Mouse (Mus musculus): ENCODE data around the gene Cdca3. TPM values are rescaled to one million over a fixed set of nuclear protein-coding genes. Genes with fewer than 3 reads are reported as not detected.

The Cdca3 gene
- total RNA-seq, 2 experiments from 2014 or later, result 1.5 to 1.8 TPM

GRCm38 (mm10) chr6:124860511-124860910 is 31.2 kb downstream of the Cdca3 start:
- intact Hi-C loops (cut with DNase I), result loop anchor here (1.0 to 5.0 kb wide), 2 partner anchors 44 to 93 kb away; partner anchors contain the start of gene Eno2
- peak; percentile 26 to 30 for DNase-seq (ENCODE audit: low spot score in 2 of 2)

GRCm38 (mm10) chr6:124861266-124861665 is 31.9 kb downstream of the Cdca3 start:
- peak; percentile 42 to 43 for DNase-seq (ENCODE audit: low spot score in 2 of 2)
- intact Hi-C loops (cut with DNase I), result loop anchor here (5.0 kb wide), 1 partner anchor 94 kb away; the partner anchor contains the start of gene Eno2

- intact Hi-C loops (cut with DNase I), result loop anchor here (5.0 kb wide), 1 partner anchor 95 kb away; the partner anchor contains the start of gene Eno2
- no peak for DNase-seq (ENCODE audit: low spot score in 2 of 2)
Measured at GRCm38 (mm10) chr6:124861802-124862201, 32.5 kb downstream of the Cdca3 start.

GRCm38 (mm10) chr6:124862406-124863124 is 33.2 kb downstream of the Cdca3 start:
- DNase-seq (ENCODE audit: low spot score in 2 of 2), result peak; percentile 40 to 43
- intact Hi-C loops (cut with DNase I), result loop anchor here (5.0 kb wide), 1 partner anchor 95 kb away; the partner anchor contains the start of gene Eno2

GRCm38 (mm10) chr6:124863125-124863657 is 33.8 kb downstream of the Cdca3 start:
- intact Hi-C loops (cut with DNase I), result loop anchor here (5.0 kb wide), 1 partner anchor 96 kb away; the partner anchor contains the start of gene Eno2
- peak in 1 of 2 experiments; percentile 17 for DNase-seq (ENCODE audit: low spot score in 2 of 2)

- intact Hi-C loops (cut with DNase I), result loop anchor here (2.0 to 5.0 kb wide), 2 partner anchors 96 to 133 kb away; partner anchors contain the start of genes Eno2 and Pianp
- peak; percentile 72 to 78 for DNase-seq (ENCODE audit: low spot score in 2 of 2)
Measured at GRCm38 (mm10) chr6:124863658-124864298, 34.4 kb downstream of the Cdca3 start, which contains the start of gene Gpr162. Gene Gpr162 (minus strand): TSS chr6:124863983.

GRCm38 (mm10) chr6:124865766-124866362 is 36.5 kb downstream of the Cdca3 start:
- DNase-seq (ENCODE audit: low spot score in 2 of 2), result no peak
- intact Hi-C loops (cut with DNase I), result loop anchor here (2.0 kb wide), 1 partner anchor 131 kb away; the partner anchor contains the start of gene Pianp

- intact Hi-C loops (cut with DNase I), result no loop called here
- DNase-seq (ENCODE audit: low spot score in 2 of 2), result no peak
Measured at GRCm38 (mm10) chr6:124866560-124866959, 37.2 kb downstream of the Cdca3 start.

- intact Hi-C loops (cut with DNase I), result no loop called here
- no peak for DNase-seq (ENCODE audit: low spot score in 2 of 2)
Measured at GRCm38 (mm10) chr6:124874348-124874747, 45.0 kb downstream of the Cdca3 start.

- intact Hi-C loops (cut with DNase I), result no loop called here
- no peak for DNase-seq (ENCODE audit: low spot score in 2 of 2)
Measured at GRCm38 (mm10) chr6:124879390-124879789, 50.0 kb downstream of the Cdca3 start.

GRCm38 (mm10) chr6:124881821-124882220 is 52.5 kb downstream of the Cdca3 start:
- DNase-seq (ENCODE audit: low spot score in 2 of 2), result no peak
- intact Hi-C loops (cut with DNase I), result no loop called here

Other genes with a start within 250 kb of the Cdca3 start
- gene C1s2, start 193.5 kb upstream of the Cdca3 start, total RNA-seq (2021), result under 1 TPM in 1 of 2 experiments, not detected in 1; 0.32 TPM
- 10 to 100 TPM; 20.9 to 23.0 TPM for gene Lpcat3, start 166.5 kb upstream of the Cdca3 start, total RNA-seq (2021)
- 10 to 100 TPM; 41.8 to 45.9 TPM for gene Emg1, start 117.4 kb upstream of the Cdca3 start, total RNA-seq (2021)
- 100 to 1,000 TPM; 113 to 127 TPM for gene Phb2, start 117.2 kb upstream of the Cdca3 start, total RNA-seq (2021)
- gene Ptpn6, start 90.8 kb upstream of the Cdca3 start, total RNA-seq (2021), result 1 to 10 TPM; 3.7 to 6.6 TPM
- gene Grcc10, start 88.2 kb upstream of the Cdca3 start, total RNA-seq (2021), result 100 to 1,000 TPM; 285 to 313 TPM
- gene Gm45234, start 73.5 kb upstream of the Cdca3 start, total RNA-seq (2021), result not detected
- gene Atn1, start 73.0 kb upstream of the Cdca3 start, total RNA-seq (2021), result 100 to 1,000 TPM; 162 to 175 TPM
- gene Eno2, start 59.9 kb upstream of the Cdca3 start, total RNA-seq (2021), result 1,000 to 10,000 TPM; 1,042 to 1,110 TPM
- 1 to 10 TPM; 1.7 to 1.8 TPM for gene Lrrc23, start 49.8 kb upstream of the Cdca3 start, total RNA-seq (2021)
- 1 to 10 TPM; 4.9 TPM for gene Spsb2, start 20.9 kb upstream of the Cdca3 start, total RNA-seq (2021)
- gene Tpi1, start 15.3 kb upstream of the Cdca3 start, total RNA-seq (2021), result 100 to 1,000 TPM; 736 to 850 TPM
- gene Usp5, start 63 bp upstream of the Cdca3 start, total RNA-seq (2021), result 100 to 1,000 TPM; 191 to 199 TPM
- under 1 TPM in 1 of 2 experiments, not detected in 1; 0.30 TPM for gene Gnb3, start 10.7 kb downstream of the Cdca3 start, total RNA-seq (2021)
- 10 to 100 TPM; 12.6 to 37.2 TPM for gene P3h3, start 28.2 kb downstream of the Cdca3 start, total RNA-seq (2021)
- 100 to 1,000 TPM; 218 to 235 TPM for gene Gpr162, start 34.4 kb downstream of the Cdca3 start, total RNA-seq (2021)
- 1 to 10 TPM; 5.4 to 5.8 TPM for gene Cd4, start 58.7 kb downstream of the Cdca3 start, total RNA-seq (2021)
- 1 to 10 TPM; 2.7 to 3.1 TPM for gene Lag3, start 82.2 kb downstream of the Cdca3 start, total RNA-seq (2021)
- gene Ptms, start 90.6 kb downstream of the Cdca3 start, total RNA-seq (2021), result 1,000 to 10,000 TPM in 1 of 2 experiments, 100 to 1,000 TPM in 1; 913 to 1,047 TPM
- 100 to 1,000 TPM; 606 to 697 TPM for gene Mlf2, start 101.8 kb downstream of the Cdca3 start, total RNA-seq (2021)
- gene Cops7a, start 136.0 kb downstream of the Cdca3 start, total RNA-seq (2021), result 100 to 1,000 TPM; 153 to 170 TPM
- gene Pianp, start 167.1 kb downstream of the Cdca3 start, total RNA-seq (2021), result 100 to 1,000 TPM; 179 to 184 TPM
- gene Zfp384, start 179.6 kb downstream of the Cdca3 start, total RNA-seq (2021), result 10 to 100 TPM; 33.3 to 52.7 TPM
- 10 to 100 TPM; 55.2 to 63.9 TPM for gene Ing4, start 210.2 kb downstream of the Cdca3 start, total RNA-seq (2021)
- 10 to 100 TPM in 1 of 2 experiments, 1 to 10 TPM in 1; 8.3 to 13.4 TPM for gene Acrbp, start 220.1 kb downstream of the Cdca3 start, total RNA-seq (2021)
- under 1 TPM; 0.48 to 0.84 TPM for gene Lpar5, start 238.4 kb downstream of the Cdca3 start, total RNA-seq (2021)